Mouse (Mus musculus) brain, embryonic 14.5 days (tissue): ENCODE data around the gene Ttc3.

Experiments
- CTCF ChIP-seq: fragments of 200-500 bp; IDR thresholded peaks from 2 replicates; pipeline ENCODE4 v1.5.1; 2012; ENCODE audit warnings: inconsistent platforms, mild to moderate bottlenecking, moderate library complexity, borderline replicate concordance; ENCODE audit not compliant: insufficient read depth, insufficient read length; ENCODE audit errors: extremely low read depth
- POLR2A ChIP-seq: fragments of 200-500 bp; IDR thresholded peaks from 2 replicates; pipeline ENCODE4 v1.6.1; 2012; ENCODE audit warnings: mild to moderate bottlenecking, inconsistent platforms, borderline replicate concordance; ENCODE audit not compliant: poor library complexity, insufficient read depth, insufficient read length, severe bottlenecking; ENCODE audit errors: extremely low read depth

GRCm38 (mm10) chr16:94348779-94349178, 21.6 kb upstream of the Ttc3 start:
- TF ChIP-seq CTCF = no peak
- no peak for TF ChIP-seq POLR2A
